Mouse (Mus musculus): ENCODE results near the gene Umad1.

The Umad1 gene

DNA sequence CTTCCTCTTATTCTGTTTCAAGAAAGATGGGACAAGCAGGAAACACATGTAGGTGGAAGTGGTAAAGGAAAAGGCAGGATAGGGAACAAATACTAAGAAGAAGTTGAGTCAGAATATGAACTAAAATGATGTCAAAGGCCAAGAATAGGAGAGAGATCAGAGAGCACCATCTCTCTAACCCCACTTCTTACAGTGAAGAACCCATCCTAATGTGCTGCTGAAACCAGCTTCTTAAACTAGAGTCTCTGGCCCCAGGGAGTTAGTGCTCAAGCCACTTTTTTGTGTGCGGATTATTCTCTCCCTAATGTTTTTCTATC, 161.1 kb downstream of the Umad1 start:
- no peak for DNase-seq

DNA sequence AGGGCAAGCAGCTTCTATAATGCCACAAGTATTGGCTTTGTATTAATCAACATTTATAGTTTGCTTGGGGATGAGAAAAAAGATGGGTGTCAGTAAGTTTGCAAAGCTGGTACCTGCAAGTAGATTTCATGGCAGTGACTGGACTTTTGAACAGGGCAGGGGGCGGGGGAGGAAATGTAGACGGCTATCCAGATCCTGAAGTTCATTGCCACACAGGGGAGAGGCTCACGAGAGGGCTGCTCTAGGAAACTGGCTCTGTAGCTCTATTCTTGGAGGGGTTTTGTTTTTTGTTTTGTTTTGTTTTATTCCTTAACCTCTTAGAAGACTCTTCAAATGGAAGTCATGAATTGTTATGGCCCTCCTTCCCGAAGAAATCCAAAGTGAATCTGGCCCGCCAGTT, 162.3 kb downstream of the Umad1 start:
- DNase-seq: no peak

DNA sequence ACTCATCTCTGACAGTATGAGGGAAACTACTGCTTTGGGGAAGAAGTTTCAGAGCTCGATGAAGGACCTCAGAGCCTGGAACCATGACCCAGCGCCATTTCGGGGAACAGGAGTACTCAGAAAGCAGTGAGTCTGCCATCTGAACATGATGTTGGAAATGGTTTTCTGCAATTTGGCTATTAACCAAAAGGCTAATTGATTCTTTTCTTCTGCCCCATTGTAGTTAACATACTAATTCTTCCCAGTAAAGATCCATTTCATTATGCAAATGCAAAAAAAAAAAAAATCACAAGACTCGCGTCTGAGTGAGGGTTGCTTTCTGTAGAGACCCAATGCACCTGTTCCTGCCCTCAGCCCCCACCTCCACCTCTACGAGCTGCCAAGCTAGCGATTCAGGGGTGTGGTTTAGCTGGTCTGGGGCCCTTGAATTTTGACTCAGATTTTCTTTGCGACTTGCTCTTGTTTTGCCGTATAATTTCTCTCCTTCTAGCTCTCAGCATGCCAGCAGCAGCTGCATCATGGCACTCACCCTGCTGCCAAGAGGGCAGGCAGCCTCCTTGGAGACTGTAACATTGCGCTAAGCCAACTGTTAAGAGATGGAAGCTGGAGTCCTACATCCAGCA, 163.0 kb downstream of the Umad1 start:
- DNase-seq: no peak

DNA sequence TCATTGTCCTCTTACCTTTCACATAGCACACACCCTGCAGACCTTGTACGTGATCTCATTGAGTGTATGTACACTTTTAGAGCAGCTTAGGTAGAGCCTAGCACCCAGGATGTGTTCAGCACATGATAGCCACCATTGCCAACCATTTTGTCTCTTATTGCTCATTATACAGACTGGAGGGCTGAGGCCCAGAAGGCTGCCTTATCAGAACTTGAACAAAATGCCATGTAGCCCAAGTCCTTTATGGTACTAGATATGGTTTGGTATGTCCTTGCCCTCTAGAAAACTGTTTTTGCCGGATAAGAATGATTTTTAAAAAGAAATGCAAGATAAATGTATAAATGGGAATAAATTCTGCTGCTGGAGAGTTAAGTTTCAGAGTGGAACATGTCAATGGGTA, 164.1 kb downstream of the Umad1 start:
- no peak for DNase-seq

DNA sequence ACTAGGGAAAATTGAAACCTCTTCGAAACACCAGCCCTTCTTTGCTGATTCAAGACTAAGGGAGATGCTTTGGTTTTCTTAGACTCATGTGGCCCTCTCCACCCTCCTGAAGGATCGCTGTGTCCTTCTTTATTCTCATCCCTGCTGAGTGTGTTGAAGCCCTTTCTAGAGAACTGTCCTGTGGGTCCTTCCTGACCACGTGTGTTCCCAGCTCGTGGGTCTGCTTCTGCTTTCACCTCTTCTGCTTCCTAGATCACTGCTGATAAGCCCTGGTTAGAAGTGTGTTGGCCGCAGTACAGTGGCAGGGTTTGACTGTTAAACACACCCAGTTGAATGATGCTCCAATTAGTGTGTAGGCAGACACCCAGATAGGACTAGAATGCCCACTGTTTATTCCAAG, 168.6 kb downstream of the Umad1 start:
- DNase-seq: no peak

- DNase-seq: no peak
Observed at GRCm38 (mm10) chr6:8430610-8431234, 171.6 kb downstream of the Umad1 start.

GRCm38 (mm10) chr6:8433179-8433578, 174.1 kb downstream of the Umad1 start:
- no peak for DNase-seq

GRCm38 (mm10) chr6:8437937-8438336, 178.8 kb downstream of the Umad1 start:
- no peak for DNase-seq

DNA sequence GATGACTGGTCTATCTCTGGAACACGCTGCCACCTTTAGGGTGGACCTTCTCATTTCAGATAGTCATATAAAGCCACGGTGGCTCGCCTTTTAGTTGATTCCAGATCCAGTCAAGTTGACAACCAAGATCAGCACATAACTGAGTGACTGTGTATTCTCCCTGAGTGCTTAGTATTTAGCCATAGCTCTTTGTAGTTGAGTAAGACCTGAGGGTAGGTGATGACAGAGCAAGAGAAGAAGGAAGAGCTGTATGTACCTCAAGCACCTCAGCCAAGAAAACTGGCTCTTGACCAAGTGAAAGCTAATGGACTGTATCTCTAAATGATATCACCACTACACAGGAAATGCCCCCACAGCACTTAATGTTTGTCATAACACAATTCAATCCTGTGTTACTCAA, 182.7 kb downstream of the Umad1 start:
- DNase-seq: no peak

DNA sequence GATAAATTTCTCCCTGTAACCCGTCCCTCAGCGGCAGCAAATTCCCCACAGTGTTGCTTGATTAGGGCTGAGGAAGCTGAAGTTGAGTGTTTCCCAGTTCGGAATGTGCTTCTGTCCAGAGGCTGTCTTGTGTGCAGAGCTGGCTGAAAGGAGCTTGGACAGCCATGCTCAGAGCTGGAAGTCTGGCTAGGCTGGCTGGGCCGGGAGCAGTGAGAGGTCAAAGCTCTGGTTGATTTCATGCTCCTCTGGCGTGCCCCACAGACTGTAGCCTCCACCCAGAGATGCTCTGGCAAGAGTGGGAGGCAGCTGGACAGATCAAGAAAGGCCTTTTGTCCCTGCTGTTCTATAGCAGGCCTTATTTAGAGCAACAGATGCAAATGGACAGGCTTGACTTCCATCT, 187.7 kb downstream of the Umad1 start:
- no peak for DNase-seq

DNA sequence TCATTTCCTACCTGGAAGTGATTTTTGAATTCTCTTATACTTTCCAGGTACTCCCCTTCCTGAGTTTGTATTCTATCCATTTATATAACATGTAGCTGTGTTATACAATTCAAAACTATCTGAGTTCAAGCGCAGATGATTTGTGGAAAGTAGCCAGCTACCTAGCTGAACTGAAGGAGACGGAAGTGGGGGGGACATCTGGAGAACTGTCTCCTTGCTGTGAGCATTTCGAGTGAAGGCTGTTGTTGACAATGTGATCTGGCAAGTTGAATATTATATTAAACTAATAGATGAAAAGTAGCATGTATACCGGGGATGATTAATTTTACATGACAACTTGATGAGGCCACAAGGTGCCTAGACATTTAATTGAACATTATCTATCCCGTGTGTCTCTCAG, 196.5 kb downstream of the Umad1 start:
- no peak for DNase-seq

DNA sequence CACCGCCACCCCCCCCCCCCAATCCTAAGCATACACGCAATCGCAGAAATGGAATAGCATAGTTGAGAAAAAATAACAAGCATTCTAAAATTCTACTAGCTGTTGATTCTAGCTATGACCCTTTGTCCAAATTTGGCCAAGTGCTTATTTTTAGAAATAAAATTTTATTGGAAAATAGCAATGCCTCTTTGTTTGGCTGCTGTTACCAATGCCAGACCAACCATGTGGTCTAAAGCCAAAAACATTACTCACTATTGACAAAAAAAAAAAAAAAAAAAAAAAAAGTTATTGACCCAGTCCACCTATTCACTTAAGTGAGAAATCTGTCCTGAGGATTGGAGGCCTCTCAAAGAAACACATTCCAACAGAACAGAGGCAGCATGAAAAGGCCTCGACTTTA, 199.5 kb downstream of the Umad1 start:
- DNase-seq: no peak

DNA sequence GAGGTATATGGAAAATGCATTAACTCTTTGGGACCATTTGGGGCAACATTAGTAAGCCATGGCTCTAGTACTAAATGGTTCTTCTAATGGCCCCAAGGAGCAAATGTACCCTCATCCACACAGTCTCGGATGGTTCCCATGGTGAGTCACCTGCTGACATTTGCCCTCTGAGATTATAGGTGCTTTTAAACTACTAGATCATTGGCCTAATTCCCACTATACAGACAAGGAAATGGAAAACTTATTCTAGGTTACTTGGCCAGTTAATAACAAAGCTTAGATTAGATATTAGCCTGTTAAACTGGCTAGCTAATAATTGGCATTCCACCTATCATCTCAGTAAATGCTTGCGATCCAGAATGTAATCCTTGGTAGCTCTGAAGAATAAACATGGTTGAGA, 203.4 kb downstream of the Umad1 start:
- no peak for DNase-seq

DNA sequence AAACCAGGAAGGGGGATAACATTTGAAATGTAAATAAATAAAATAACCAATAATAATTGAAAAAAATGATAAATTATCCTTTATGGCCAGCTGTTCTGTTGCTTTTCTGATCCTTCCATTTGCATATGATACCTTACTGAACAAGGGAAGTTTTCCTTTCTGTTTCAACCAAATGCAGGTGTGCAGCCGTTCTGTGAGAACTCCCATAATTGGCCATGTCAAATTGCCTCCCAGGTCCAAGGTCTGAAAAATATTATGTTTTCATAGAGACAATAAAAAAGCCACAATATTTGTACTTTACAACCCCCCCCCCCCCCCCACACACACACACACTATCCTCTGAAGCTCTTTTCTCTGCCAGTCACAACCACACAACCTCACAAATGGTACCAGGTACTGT, 206.3 kb downstream of the Umad1 start:
- DNase-seq: no peak

- no peak for DNase-seq
Observed at GRCm38 (mm10) chr6:8465985-8466384, 206.9 kb downstream of the Umad1 start.

GRCm38 (mm10) chr6:8467667-8468337, 208.7 kb downstream of the Umad1 start:
- no peak for DNase-seq

DNA sequence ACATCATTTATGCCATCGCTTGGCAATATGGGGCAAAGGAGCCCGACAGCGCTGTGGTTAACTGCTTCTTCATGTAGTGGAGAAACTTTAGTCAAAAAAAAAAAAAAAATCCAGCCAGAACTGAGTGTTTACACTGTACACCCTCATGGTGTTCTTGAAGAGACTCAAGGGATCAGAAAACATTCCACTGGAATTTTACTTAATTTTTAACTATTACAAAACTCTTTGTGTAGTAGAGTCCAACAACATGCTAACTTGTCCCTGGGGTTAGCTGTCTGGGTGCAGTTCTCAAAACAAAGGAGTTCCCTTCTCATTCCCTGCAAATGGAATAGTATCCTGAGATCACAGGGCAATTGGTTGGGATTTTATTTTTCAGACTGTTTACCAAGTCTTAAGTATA, 210.8 kb downstream of the Umad1 start:
- DNase-seq: no peak

GRCm38 (mm10) chr6:8472125-8472524, 213.0 kb downstream of the Umad1 start:
- no peak for DNase-seq

- no peak for DNase-seq
Observed at GRCm38 (mm10) chr6:8472915-8473314, 213.8 kb downstream of the Umad1 start.

DNA sequence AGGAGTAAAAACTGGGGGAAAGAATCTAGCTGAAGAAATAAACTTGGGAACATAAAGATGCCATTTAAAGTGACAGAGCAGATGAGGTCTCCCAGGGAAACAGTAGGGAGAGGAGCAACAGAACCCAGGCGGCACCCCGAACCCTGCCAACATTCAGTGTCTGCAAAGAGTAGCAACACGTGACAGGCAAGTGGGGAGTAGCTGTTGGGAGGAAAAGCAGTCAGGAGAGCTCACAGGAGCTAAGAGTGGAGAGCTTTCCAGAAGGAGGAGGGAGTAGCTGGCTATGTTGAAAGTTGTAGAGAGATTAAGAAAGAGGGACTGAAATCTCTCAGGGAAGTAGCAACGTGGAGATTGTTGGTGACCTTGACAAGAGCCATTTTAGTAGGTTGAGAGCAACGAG, 214.4 kb downstream of the Umad1 start:
- peak; percentile 18 for DNase-seq

DNA sequence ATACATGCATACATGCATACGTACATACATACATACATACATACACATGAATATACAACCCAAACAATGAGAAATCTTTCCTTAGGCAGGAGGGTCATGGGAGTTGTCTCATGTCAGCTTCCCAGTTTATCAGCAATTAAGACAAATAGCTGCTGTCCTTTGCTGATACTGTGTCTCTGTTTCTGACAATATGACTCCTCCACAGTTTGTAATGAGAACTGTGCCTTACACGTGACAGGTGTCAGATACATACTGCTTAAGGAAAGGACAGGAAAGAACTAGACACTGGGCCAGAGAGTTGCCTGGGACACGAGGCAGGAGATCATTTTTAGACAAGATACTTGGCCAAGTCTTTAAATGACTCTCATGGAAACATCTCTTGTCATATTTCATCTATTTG, 215.2 kb downstream of the Umad1 start:
- DNase-seq: no peak

- no peak for DNase-seq
Observed at GRCm38 (mm10) chr6:8474820-8475219, 215.7 kb downstream of the Umad1 start.

DNA sequence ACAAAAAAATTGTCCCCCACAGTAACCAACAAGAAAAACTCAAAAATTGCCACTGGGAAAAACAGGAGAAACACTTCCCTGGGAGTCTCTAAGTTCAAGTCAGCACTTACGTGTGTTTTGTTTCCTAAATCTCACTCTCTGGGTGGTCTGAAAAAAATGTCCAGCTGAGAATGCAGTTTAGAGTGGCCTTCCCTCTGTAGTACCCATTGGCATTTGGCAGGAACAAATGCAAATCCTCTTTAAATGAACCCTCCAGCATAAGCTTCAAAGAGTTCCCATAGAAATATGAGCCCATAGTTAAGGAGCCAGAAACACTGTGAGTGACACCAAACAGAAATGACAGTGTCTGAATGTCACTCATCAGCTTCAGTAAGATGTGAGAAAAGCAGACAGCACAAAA, 220.1 kb downstream of the Umad1 start:
- DNase-seq: no peak

DNA sequence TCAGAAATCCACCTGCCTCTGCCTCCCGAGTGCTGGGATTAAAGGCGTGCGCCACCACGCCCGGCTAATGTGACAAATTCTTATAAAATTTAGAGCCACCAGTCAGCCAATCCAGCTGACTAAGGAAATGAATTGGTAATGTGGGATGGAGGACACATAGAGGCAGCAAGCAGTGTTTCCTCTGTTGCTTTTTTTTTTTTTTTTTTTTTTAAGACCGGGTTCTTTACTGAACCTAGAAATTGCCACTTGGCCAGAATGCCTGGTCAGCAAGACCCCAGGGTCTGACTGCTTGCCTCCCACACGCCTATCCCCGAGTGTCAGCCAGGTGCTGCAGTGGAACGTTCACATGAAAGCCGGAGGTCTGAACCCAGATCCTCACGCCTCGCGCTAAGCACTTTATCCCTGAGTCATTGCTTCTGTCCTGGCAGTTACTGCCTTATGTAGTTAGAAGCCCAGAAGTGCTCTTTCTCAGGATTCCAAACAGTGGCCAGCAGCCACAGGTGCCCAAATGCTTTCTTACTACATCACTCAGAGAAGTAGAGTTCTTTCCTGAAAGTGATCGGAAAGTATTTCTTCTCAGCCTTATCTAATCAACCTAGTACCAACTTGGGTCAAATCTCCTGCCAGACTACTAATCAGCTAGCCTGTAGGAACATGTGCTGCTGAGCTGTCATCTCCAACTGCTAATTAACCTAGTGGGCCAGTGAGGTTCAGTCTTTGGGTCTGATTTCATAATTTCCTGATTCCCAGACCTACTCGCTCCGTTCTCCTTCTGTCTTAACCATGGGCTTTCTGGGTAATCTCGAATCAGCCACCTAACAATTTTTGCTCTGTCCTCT, 225.6 kb downstream of the Umad1 start:
- no peak for DNase-seq

Data from right cerebral cortex, postnatal 4 days (tissue).